Mouse (Mus musculus) layer of hippocampus, postnatal 14 days (tissue): Measurements from ENCODE around the gene Zfp946. TPM values are rescaled to one million over a fixed set of nuclear protein-coding genes. Genes with fewer than 3 reads are reported as not detected.

Experiments used
- DNase-seq, 2 experiments: peaks; one replicate each; pipeline ENCODE4 v3.0.0; 2021 to 2022; ENCODE audit warnings: low spot score in 2 of 2, mixed read lengths in 1 of 2
- long read RNA-seq, 2 experiments: library from polyadenylated mRNA; stranded (forward); transcript quantifications; one replicate each; pipeline ENCODE4 v2.0.0; 2021
- total RNA-seq, 2 experiments: library from RNA; stranded (reverse); gene quantifications; 2 replicates each; pipeline ENCODE4 v1.2.3; 2021

Zfp946 gene
- total RNA-seq: 10 to 100 TPM in 1 of 2 experiments, 1 to 10 TPM in 1; 9.9 to 11.4 TPM
- long read RNA-seq, experiment 1, partial matches to known transcripts: 1 of 11 reads
- long read RNA-seq, experiment 1, other reads (novel, unspliced or antisense): 6 of 11 reads
- long read RNA-seq, experiment 2, partial matches to known transcripts: 2 of 10 reads
- long read RNA-seq, experiment 2, other reads (novel, unspliced or antisense): 3 of 10 reads

GRCm38 (mm10) chr17:22423952-22424617 lies at the start of gene Zfp946:
Gene Zfp946 (plus strand): TSS chr17:22424222.
- peak; percentile 66 to 71 for DNase-seq

DNA sequence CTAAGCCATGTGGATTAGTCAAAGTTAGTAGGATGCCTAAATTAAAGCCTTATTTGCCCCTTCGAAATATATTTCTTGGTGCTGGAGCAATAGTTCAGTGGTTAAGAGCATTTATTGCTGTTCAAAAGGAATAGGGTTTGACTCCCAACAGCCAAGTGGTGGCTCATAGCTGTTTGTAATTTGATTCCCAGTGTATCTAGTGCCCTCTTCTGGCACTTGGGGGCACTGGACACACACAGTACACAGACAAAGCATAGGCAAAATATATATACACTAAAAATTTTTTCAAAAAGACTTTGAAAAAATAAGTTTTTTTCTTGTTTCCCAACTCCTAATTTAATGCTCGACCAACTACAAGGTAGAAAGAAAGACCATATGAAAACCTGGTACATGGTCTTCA lies 13.3 kb upstream of the Zfp946 start:
- no peak for DNase-seq

- DNase-seq: peak; percentile 35 to 64
Observed at GRCm38 (mm10) chr17:22417510-22417909, 6.5 kb upstream of the Zfp946 start.

GRCm38 (mm10) chr17:22424636-22425354 lies 773 bp downstream of the Zfp946 start:
- DNase-seq: no peak

- DNase-seq: no peak
Observed at GRCm38 (mm10) chr17:22447684-22448083, 23.7 kb downstream of the Zfp946 start.

DNA sequence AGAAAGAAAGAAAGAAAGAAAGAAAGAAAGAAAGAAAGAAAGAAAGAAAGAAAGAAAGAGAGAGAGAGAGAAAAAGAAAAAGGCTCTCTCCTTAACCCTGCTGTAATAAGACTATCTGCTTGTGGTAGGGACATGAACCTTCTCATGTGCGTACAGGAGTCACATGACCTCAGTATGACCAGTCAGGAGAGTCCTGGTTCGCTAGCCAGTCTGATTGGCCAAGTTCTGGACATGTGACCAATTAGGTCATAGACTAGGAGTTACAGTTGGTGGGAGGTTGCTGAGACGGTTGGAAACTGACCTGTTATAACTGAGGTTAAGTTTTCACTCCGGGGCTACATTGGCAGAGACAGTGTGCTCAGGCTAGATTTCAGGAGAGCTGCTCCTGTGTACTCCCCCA lies 73.1 kb downstream of the Zfp946 start:
- no peak for DNase-seq

Other genes with a start within 250 kb of the Zfp946 start
- 1 to 10 TPM; 5.0 TPM for gene Zfp994, start 198.6 kb upstream of the Zfp946 start, total RNA-seq
- 10 to 100 TPM; 10.8 to 11.8 TPM for gene CT030661.1, start 109.4 kb upstream of the Zfp946 start, total RNA-seq
- 10 to 100 TPM; 10.3 to 11.0 TPM for gene Zfp944, start 62.8 kb upstream of the Zfp946 start, total RNA-seq
- 10 to 100 TPM; 10.5 to 11.2 TPM for gene Zfp758, start 62.8 kb upstream of the Zfp946 start, total RNA-seq
- gene Vmn2r111, start 149.3 kb downstream of the Zfp946 start, total RNA-seq: not detected
- not detected for gene Vmn2r112, start 176.7 kb downstream of the Zfp946 start, total RNA-seq